Mouse (Mus musculus) lung, embryonic 15.5 days (tissue): ENCODE data around the gene Gpatch2l. TPM values are rescaled to one million over a fixed set of nuclear protein-coding genes. Genes with fewer than 3 reads are reported as not detected.

Source experiments
- ATAC-seq: fragments of 200-750 bp; cut with Nextera tagmentation; 2 replicates; pipeline ENCODE4 v1.8.0; 2017; ENCODE audit warnings: moderate number of reproducible peaks, borderline replicate concordance; ENCODE audit not compliant: low FRiP score, low TSS enrichment; ENCODE audit errors: extremely low read depth
- H3K27ac ChIP-seq: fragments of 300-500 bp; sonication (generic); 2 replicates; pipeline ENCODE4 v1.5.1; 2015; ENCODE audit warnings: moderate library complexity, mild to moderate bottlenecking, inconsistent platforms
- H3K27me3 ChIP-seq: fragments of 300-500 bp; sonication (generic); 2 replicates; pipeline ENCODE4 v1.6.1; 2015; ENCODE audit warnings: inconsistent platforms
- H3K36me3 ChIP-seq: fragments of 300-500 bp; sonication (generic); 2 replicates; pipeline ENCODE4 v1.6.1; 2015; ENCODE audit warnings: inconsistent platforms
- H3K4me1 ChIP-seq: fragments of 300-500 bp; sonication (generic); 2 replicates; pipeline ENCODE4 v1.6.1; 2015; ENCODE audit warnings: inconsistent platforms
- H3K4me2 ChIP-seq: fragments of 300-500 bp; sonication (generic); 2 replicates; pipeline ENCODE4 v1.6.1; 2015; ENCODE audit warnings: inconsistent platforms, mild to moderate bottlenecking, moderate library complexity
- H3K4me3 ChIP-seq: fragments of 300-500 bp; sonication (generic); 2 replicates; pipeline ENCODE4 v1.5.1; 2015; ENCODE audit warnings: mild to moderate bottlenecking, inconsistent platforms
- H3K9ac ChIP-seq: fragments of 300-500 bp; sonication (generic); 2 replicates; pipeline ENCODE4 v1.6.1; 2015; ENCODE audit warnings: inconsistent platforms
- H3K9me3 ChIP-seq: fragments of 300-500 bp; sonication (generic); 2 replicates; pipeline ENCODE4 v1.6.1; 2016; ENCODE audit warnings: inconsistent platforms
- WGBS: fragments of 180-500 bp; shearing (Covaris S2); methylation state at CpG from one replicate; pipeline ENCODE4 v1.1.7; 2015; 5-methylcytosine and 5-hydroxymethylcytosine counted together
- polyA plus RNA-seq: library from polyadenylated mRNA; unstranded; fragments of >200 nt; fragmentation: Nextera tagmentation; extraction: Ambion mirVana; gene quantifications from 2 replicates; pipeline ENCODE4 v1.2.1, GENCODE M21; 2015

Gene Gpatch2l
- polyA plus RNA-seq, 1 experiment from 2014 or later, result 17.4 TPM

- no peak overlapping the region for H3K27ac ChIP-seq
- no peak overlapping the region for H3K9ac ChIP-seq
- H3K27me3 ChIP-seq, result no peaks in the 10 kb centered on the region
- no peaks in the 10 kb centered on the region for H3K36me3 ChIP-seq
- H3K4me1 ChIP-seq, result no peaks in the 10 kb centered on the region
- no peak overlapping the region for H3K4me2 ChIP-seq
- no peak for ATAC-seq
- no peak overlapping the region for H3K4me3 ChIP-seq
- no peaks in the 10 kb centered on the region for H3K9me3 ChIP-seq
- WGBS, result 70% methylated on average over 10 of the region's 10 CpGs
These were observed 55.8 kb downstream of the Gpatch2l start for GRCm38 (mm10) chr12:86297450-86297849.

GRCm38 (mm10) chr12:86302973-86303372 is 61.3 kb downstream of the Gpatch2l start:
- H3K4me3 ChIP-seq, result no peak overlapping the region
- WGBS, result 83% methylated on average over 10 of the region's 10 CpGs
- H3K4me2 ChIP-seq, result no peak overlapping the region
- H3K27me3 ChIP-seq, result no peaks in the 10 kb centered on the region
- no peaks in the 10 kb centered on the region for H3K4me1 ChIP-seq
- H3K9me3 ChIP-seq, result no peaks in the 10 kb centered on the region
- H3K27ac ChIP-seq, result no peak overlapping the region
- no peak for ATAC-seq
- H3K9ac ChIP-seq, result no peak overlapping the region
- no peaks in the 10 kb centered on the region for H3K36me3 ChIP-seq

- no peak overlapping the region for H3K9ac ChIP-seq
- ATAC-seq, result no peak
- peak overlapping the region; percentile 35 for H3K4me3 ChIP-seq
- H3K27ac ChIP-seq, result no peak overlapping the region
- no peaks in the 10 kb centered on the region for H3K4me1 ChIP-seq
- no peaks in the 10 kb centered on the region for H3K36me3 ChIP-seq
- H3K4me2 ChIP-seq, result peak overlapping the region; percentile 60
- no peaks in the 10 kb centered on the region for H3K27me3 ChIP-seq
- no peaks in the 10 kb centered on the region for H3K9me3 ChIP-seq
- 40% methylated on average over 7 of the region's 7 CpGs for WGBS
These were observed 63.4 kb downstream of the Gpatch2l start for GRCm38 (mm10) chr12:86305045-86305444.

GRCm38 (mm10) chr12:86305635-86306243 is 64.1 kb downstream of the Gpatch2l start:
- Histone ChIP-seq H3K4me1 (no peaks in the 10 kb centered on the region), H3K9me3 (no peaks in the 10 kb centered on the region), H3K36me3 (no peaks in the 10 kb centered on the region), H3K9ac (no peak overlapping the region), H3K27me3 (no peaks in the 10 kb centered on the region), H3K4me3 (peak overlapping the region; percentile 35), H3K4me2 (peak overlapping the region; percentile 60), H3K27ac (no peak overlapping the region)
- 12% methylated on average over 15 of the region's 15 CpGs for WGBS
- ATAC-seq, result no peak

- H3K9ac ChIP-seq, result no peak overlapping the region
- no peak overlapping the region for H3K27ac ChIP-seq
- 49% methylated on average over 10 of the region's 10 CpGs for WGBS
- H3K4me3 ChIP-seq, result no peak overlapping the region
- no peak for ATAC-seq
- no peaks in the 10 kb centered on the region for H3K4me1 ChIP-seq
- no peaks in the 10 kb centered on the region for H3K36me3 ChIP-seq
- no peak overlapping the region for H3K4me2 ChIP-seq
- H3K27me3 ChIP-seq, result no peaks in the 10 kb centered on the region
- H3K9me3 ChIP-seq, result no peaks in the 10 kb centered on the region
These were observed 67.8 kb downstream of the Gpatch2l start for GRCm38 (mm10) chr12:86309474-86309873.

- H3K4me3 ChIP-seq, result no peak overlapping the region
- no peak overlapping the region for H3K27ac ChIP-seq
- H3K4me2 ChIP-seq, result no peak overlapping the region
- no peaks in the 10 kb centered on the region for H3K27me3 ChIP-seq
- H3K9me3 ChIP-seq, result no peaks in the 10 kb centered on the region
- no peak overlapping the region for H3K9ac ChIP-seq
- no peak for ATAC-seq
- no peaks in the 10 kb centered on the region for H3K4me1 ChIP-seq
- WGBS, result 68% methylated on average over 4 of the region's 4 CpGs
- H3K36me3 ChIP-seq, result no peaks in the 10 kb centered on the region
These were observed 68.2 kb downstream of the Gpatch2l start for GRCm38 (mm10) chr12:86309902-86310301.

- H3K4me3 ChIP-seq, result no peak overlapping the region
- no peak overlapping the region for H3K27ac ChIP-seq
- H3K27me3 ChIP-seq, result 0 out of 2 replicates have a peak, but pooled peaks cover 3% of the 10 kb centered on the region
- H3K9me3 ChIP-seq, result no peaks in the 10 kb centered on the region
- no peak overlapping the region for H3K9ac ChIP-seq
- 8% methylated on average over 12 of the region's 12 CpGs for WGBS
- no peaks in the 10 kb centered on the region for H3K36me3 ChIP-seq
- H3K4me1 ChIP-seq, result no peaks in the 10 kb centered on the region
- no peak for ATAC-seq
- no peak overlapping the region for H3K4me2 ChIP-seq
These were observed 79.0 kb downstream of the Gpatch2l start for GRCm38 (mm10) chr12:86320629-86321028.

- Histone ChIP-seq H3K27ac (no peak overlapping the region), H3K4me1 (no peaks in the 10 kb centered on the region), H3K36me3 (no peaks in the 10 kb centered on the region), H3K9me3 (no peaks in the 10 kb centered on the region), H3K4me3 (no peak overlapping the region), H3K9ac (no peak overlapping the region), H3K27me3 (0 out of 2 replicates have a peak, but pooled peaks cover 3% of the 10 kb centered on the region), H3K4me2 (no peak overlapping the region)
- ATAC-seq, result no peak
- WGBS, result 14% methylated on average over 3 of the region's 3 CpGs
These were observed 82.6 kb downstream of the Gpatch2l start for GRCm38 (mm10) chr12:86324297-86324696.

GRCm38 (mm10) chr12:86329813-86330212 is 88.2 kb downstream of the Gpatch2l start:
- Histone ChIP-seq H3K27ac (no peak overlapping the region), H3K9ac (no peak overlapping the region), H3K27me3 (no peaks in the 10 kb centered on the region), H3K4me2 (no peak overlapping the region), H3K9me3 (no peaks in the 10 kb centered on the region), H3K36me3 (no peaks in the 10 kb centered on the region), H3K4me1 (no peaks in the 10 kb centered on the region), H3K4me3 (no peak overlapping the region)
- WGBS, result 48% methylated on average over 4 of the region's 4 CpGs
- no peak for ATAC-seq

GRCm38 (mm10) chr12:86330684-86331083 is 89.0 kb downstream of the Gpatch2l start:
- ATAC-seq, result no peak
- no peaks in the 10 kb centered on the region for H3K4me1 ChIP-seq
- no peak overlapping the region for H3K4me3 ChIP-seq
- H3K27ac ChIP-seq, result no peak overlapping the region
- no peaks in the 10 kb centered on the region for H3K36me3 ChIP-seq
- WGBS, result 78% methylated on average over 9 of the region's 9 CpGs
- H3K27me3 ChIP-seq, result no peaks in the 10 kb centered on the region
- no peak overlapping the region for H3K4me2 ChIP-seq
- H3K9ac ChIP-seq, result no peak overlapping the region
- no peaks in the 10 kb centered on the region for H3K9me3 ChIP-seq

GRCm38 (mm10) chr12:86331248-86331647 is 89.6 kb downstream of the Gpatch2l start:
- Histone ChIP-seq H3K4me2 (no peak overlapping the region), H3K4me1 (no peaks in the 10 kb centered on the region)
- WGBS, result 68% methylated on average over 10 of the region's 10 CpGs

GRCm38 (mm10) chr12:86336209-86336608 is 94.6 kb downstream of the Gpatch2l start:
- no peak overlapping the region for H3K4me2 ChIP-seq
- H3K4me3 ChIP-seq, result no peak overlapping the region
- no peaks in the 10 kb centered on the region for H3K9me3 ChIP-seq
- H3K9ac ChIP-seq, result no peak overlapping the region
- no peaks in the 10 kb centered on the region for H3K36me3 ChIP-seq
- H3K4me1 ChIP-seq, result no peaks in the 10 kb centered on the region
- H3K27me3 ChIP-seq, result no peaks in the 10 kb centered on the region
- WGBS, result 89% methylated on average over 3 of the region's 3 CpGs
- no peak overlapping the region for H3K27ac ChIP-seq
- no peak for ATAC-seq

More at GRCm38 (mm10) chr12:86331248-86331647, 89.6 kb downstream of the Gpatch2l start:
- no peak for ATAC-seq
- Histone ChIP-seq H3K9me3 (no peaks in the 10 kb centered on the region), H3K27me3 (no peaks in the 10 kb centered on the region), H3K9ac (no peak overlapping the region), H3K36me3 (no peaks in the 10 kb centered on the region), H3K27ac (no peak overlapping the region), H3K4me3 (no peak overlapping the region)

- H3K27me3 ChIP-seq, result no peaks in the 10 kb centered on the region
- no peak overlapping the region for H3K4me2 ChIP-seq
- no peak overlapping the region for H3K9ac ChIP-seq
- H3K4me3 ChIP-seq, result no peak overlapping the region
- no peaks in the 10 kb centered on the region for H3K36me3 ChIP-seq
- no peak overlapping the region for H3K27ac ChIP-seq
- 38% methylated on average over 7 of the region's 7 CpGs for whole genome bisulfite sequencing
- no peaks in the 10 kb centered on the region for H3K9me3 ChIP-seq
- ATAC-seq, result no peak
- H3K4me1 ChIP-seq, result no peaks in the 10 kb centered on the region
These were observed 95.2 kb downstream of the Gpatch2l start for GRCm38 (mm10) chr12:86336887-86337286.
